In the genomic region with DNA sequence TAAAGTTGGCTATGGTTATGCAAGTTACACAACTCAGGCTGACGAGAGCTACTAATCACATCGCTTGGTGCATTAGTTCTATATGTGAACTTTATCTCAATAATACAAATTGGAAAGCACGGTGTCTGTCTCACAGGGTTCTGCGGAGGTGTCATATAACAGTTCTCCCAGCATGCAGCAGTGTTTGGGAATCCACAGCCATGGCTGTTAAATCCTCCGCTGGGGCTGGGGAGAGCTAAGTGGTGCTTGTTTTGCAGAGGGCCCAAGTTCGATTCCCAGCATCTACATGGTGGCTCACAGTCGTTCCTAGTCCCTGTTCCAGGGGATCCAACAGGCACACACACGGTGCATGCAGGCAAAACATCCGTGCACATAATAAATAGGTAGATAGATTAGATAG, we compare ENCODE assay signal across 23 mouse cellular contexts. TPM values are rescaled to one million over a fixed set of nuclear protein-coding genes. Genes with fewer than 3 reads are reported as not detected.
DNase-seq lines count a peak whose midpoint lies in the region; ATAC-seq and TF ChIP-seq lines count a peak whose summit lies in the region.
"Had no signal": no experiment of that assay in that cellular context is flagged by ENCODE, and none has a peak within 500 bp of the region (broad histone marks: within the 10 kb centered on the region; RNA-seq: fewer than 3 reads in every experiment).

No protein-coding gene starts in this region.

- H3K9ac ChIP-seq in MEL (ENCODE audit: control insufficient read depth, low read depth, low read length, poor library complexity, severe bottlenecking): no peak overlapping the region
- no peak overlapping the region for H3K9ac ChIP-seq in hindbrain, embryonic 14.5 days
- H3K9ac ChIP-seq: embryonic facial prominence, embryonic 13.5 days; embryonic facial prominence, embryonic 15.5 days; forebrain, embryonic 12.5 days had no signal

- no peak for TF ChIP-seq CTCF in MEL (IDR thresholded peaks at IDR 0.05 in 2 of 3, conservative IDR thresholded peaks at IDR 0.05 in 1 of 3; ENCODE audit: control insufficient read depth in 1 of 3, insufficient read depth in 1 of 3, low read depth in 2 of 3, low read length in 3 of 3, poor library complexity in 1 of 3, severe bottlenecking in 1 of 3)

- DNase-seq in ES-CJ7 (ENCODE audit: low read depth, low spot score) (peak; percentile 43), MEL (ENCODE audit: low read depth, low spot score) (no peak), ZHBTc4 (ENCODE audit: low read depth, low spot score) (peak; percentile 56)
- no peak for DNase-seq in hindbrain, embryonic 14.5 days (ENCODE audit: low spot score)
- DNase-seq in right cerebral cortex, postnatal 36 days (ENCODE audit: low spot score in 2 of 2): no peak
- DNase-seq: adrenal gland, adult 2 months; adrenal gland, postnatal 10 days; adrenal gland, postnatal 25 days; cerebellum, adult 11 months; cerebellum, adult 18-20 months; cerebellum, adult 8-10 months; cerebellum, adult 9-11 months; cerebellum, postnatal 14 days; cerebellum, postnatal 36 days; embryo, embryonic 11 days had no signal

- H3K36me3 ChIP-seq in MEL (ENCODE audit: control insufficient read depth in 1 of 2, insufficient read depth in 2 of 2, low read length in 2 of 2): no peaks in the 10 kb centered on the region
- peaks cover 5% of the 10 kb centered on the region; the same call in 1 of the 2 replicates for H3K36me3 ChIP-seq in hindbrain, embryonic 14.5 days (replicated peaks; ENCODE audit: control insufficient read depth, insufficient read depth)
- H3K36me3 ChIP-seq: forebrain, embryonic 10.5 days; forebrain, embryonic 12.5 days; G1E had no signal

- TF ChIP-seq EP300 in MEL (IDR thresholded peaks at IDR 0.05; ENCODE audit: low read depth in 1 of 2, low read length in 2 of 2): no peak

- H3K4me1 ChIP-seq in MEL (ENCODE audit: control insufficient read depth in 1 of 2, insufficient read depth in 2 of 2, low read length in 2 of 2): no peaks in the 10 kb centered on the region
- peaks cover 36% of the 10 kb centered on the region for H3K4me1 ChIP-seq in hindbrain, embryonic 14.5 days (replicated peaks; ENCODE audit: control insufficient read depth, insufficient read depth, low read length)

- ATAC-seq in hindbrain, embryonic 14.5 days (ENCODE audit: low FRiP score): no peak
- ATAC-seq: forebrain, embryonic 14.5 days; forebrain, embryonic 16.5 days had no signal

- no peaks in the 10 kb centered on the region for H3K9me3 ChIP-seq in MEL (replicated peaks; ENCODE audit: insufficient read depth, low read length)
- H3K9me3 ChIP-seq in hindbrain, embryonic 14.5 days (ENCODE audit: control insufficient read depth, low read length): no peaks in the 10 kb centered on the region
- H3K9me3 ChIP-seq: embryonic facial prominence, embryonic 13.5 days; embryonic facial prominence, embryonic 15.5 days; forebrain, embryonic 10.5 days; forebrain, embryonic 12.5 days; G1E had no signal

- WGBS in hindbrain, embryonic 14.5 days: 87% methylated on average over 9 of the region's 9 CpGs

- no peaks in the 10 kb centered on the region for H3K27me3 ChIP-seq in MEL (ENCODE audit: control insufficient read depth in 1 of 2, insufficient read depth in 2 of 2, low read length in 2 of 2)
- H3K27me3 ChIP-seq in hindbrain, embryonic 14.5 days (ENCODE audit: control insufficient read depth, insufficient read depth, low read length): no peaks in the 10 kb centered on the region
- H3K27me3 ChIP-seq: embryonic facial prominence, embryonic 13.5 days; embryonic facial prominence, embryonic 15.5 days; forebrain, embryonic 12.5 days had no signal

- H3K4me3 ChIP-seq in MEL (ENCODE audit: control insufficient read depth in 1 of 2, insufficient read depth in 1 of 2, low read depth in 2 of 2, low read length in 2 of 2): no peak overlapping the region
- H3K4me3 ChIP-seq in hindbrain, embryonic 14.5 days (replicated peaks; ENCODE audit: low read length): no peak overlapping the region
- H3K4me3 ChIP-seq: embryonic facial prominence, embryonic 13.5 days; embryonic facial prominence, embryonic 15.5 days; erythroblast, embryonic 14.5 days; forebrain, embryonic 10.5 days; forebrain, embryonic 12.5 days had no signal

- H3K79me2 ChIP-seq in MEL (ENCODE audit: control insufficient read depth, insufficient read depth, low read length, poor library complexity): no peaks in the 10 kb centered on the region

- no peak for TF ChIP-seq POLR2A in MEL (IDR thresholded peaks at IDR 0.05; ENCODE audit: control insufficient read depth in 1 of 2, insufficient read depth in 1 of 2, low read depth in 1 of 2, low read length in 2 of 2, poor library complexity in 1 of 2)

- no peak for TF ChIP-seq RAD21 in MEL (IDR thresholded peaks at IDR 0.05; ENCODE audit: low read depth, low read length)

- H3K4me2 ChIP-seq in hindbrain, embryonic 14.5 days (replicated peaks): no peak overlapping the region
- H3K4me2 ChIP-seq: embryonic facial prominence, embryonic 13.5 days; embryonic facial prominence, embryonic 15.5 days; forebrain, embryonic 12.5 days had no signal

- H3K27ac ChIP-seq in MEL (ENCODE audit: control insufficient read depth, low read depth, low read length): no peak overlapping the region
- H3K27ac ChIP-seq in hindbrain, embryonic 14.5 days: no peak overlapping the region
- H3K27ac ChIP-seq: embryonic facial prominence, embryonic 13.5 days; embryonic facial prominence, embryonic 15.5 days; forebrain, embryonic 10.5 days; forebrain, embryonic 12.5 days had no signal

TF ChIP-seq in MEL, 35 proteins besides CTCF, POLR2A, EP300 and RAD21:
- TF ChIP-seq GATA1 (IDR thresholded peaks at IDR 0.05; ENCODE audit: low read depth, low read length): peak; percentile 68
- TF ChIP-seq MAZ (IDR thresholded peaks at IDR 0.05; ENCODE audit: low read depth, low read length): no peak

RNA-seq across cellular contexts. Expression of a gene that starts 19.1 kb away (rescaled TPM):
- total RNA-seq in MEL (2012; rRNA removed): 2.3 and 8.1 TPM in 2 replicates
- 1 to 10 TPM in 1 of 2 experiments, not detected in 1; 9.1 TPM for polyA plus RNA-seq in MEL (2012; ENCODE audit: insufficient read depth in 1 of 2, insufficient read length in 2 of 2, low read depth in 1 of 2, low replicate concordance in 2 of 2, missing spikeins in 1 of 2)
- polyA plus RNA-seq in hindbrain, embryonic 14.5 days (2014; fragmentation: Nextera tagmentation; extraction: Ambion mirVana): 0.83 and 1.3 TPM in 2 replicates
- total RNA-seq: G1E had no signal
- polyA plus RNA-seq: G1E had no signal

Comparison
In these comparisons a context has a peak if more than half of its experiments do, and no peak if none do; other contexts are left out.
1. DNase-seq: peak in ES-CJ7 (single experiment) and ZHBTc4 (single experiment); none in MEL (single experiment), hindbrain, embryonic 14.5 days (single experiment) and right cerebral cortex, postnatal 36 days (0 of 2).